Mouse (Mus musculus) heart, postnatal 4 days (tissue): ENCODE measurements around the gene Ezh1. TPM values are rescaled to one million over a fixed set of nuclear protein-coding genes. Genes with fewer than 3 reads are reported as not detected.
A peak's percentile ranks its signal among the peaks of the same experiment; 100 is the strongest.

Experiments
- DNase-seq: peaks from one replicate; pipeline ENCODE4 v3.0.0; 2021
- total RNA-seq, 2 experiments: library from RNA; stranded (reverse); gene quantifications; 2 replicates each; pipeline ENCODE4 v1.2.3; 2021

The Ezh1 gene
- total RNA-seq, 2 experiments from 2014 or later, result 14.7 to 15.0 TPM

GRCm38 (mm10) chr11:101180261-101180660 lies 46.0 kb downstream of the Ezh1 start:
- no peak for DNase-seq

DNA sequence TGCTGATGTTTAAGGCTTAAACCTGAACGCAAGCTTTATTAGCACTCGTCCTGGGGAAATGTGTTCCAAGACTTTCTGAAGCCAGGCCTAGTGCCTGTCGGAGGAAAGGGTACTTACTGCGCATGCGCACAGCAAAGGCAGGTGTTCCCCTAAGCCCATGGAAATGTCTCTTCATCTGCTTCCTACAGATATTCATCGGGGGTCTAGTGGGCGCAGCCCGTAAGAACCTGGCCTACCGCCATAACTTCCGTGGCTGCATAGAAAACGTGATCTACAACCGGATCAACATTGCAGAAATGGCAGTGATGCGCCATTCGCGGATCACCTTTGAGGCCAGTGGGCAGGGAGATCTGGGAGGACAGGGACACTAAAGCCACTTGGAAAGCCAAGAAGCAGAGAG lies 47.0 kb downstream of the Ezh1 start:
- no peak for DNase-seq

- DNase-seq, result no peak
Observed at GRCm38 (mm10) chr11:101178061-101179058, 47.9 kb downstream of the Ezh1 start.

DNA sequence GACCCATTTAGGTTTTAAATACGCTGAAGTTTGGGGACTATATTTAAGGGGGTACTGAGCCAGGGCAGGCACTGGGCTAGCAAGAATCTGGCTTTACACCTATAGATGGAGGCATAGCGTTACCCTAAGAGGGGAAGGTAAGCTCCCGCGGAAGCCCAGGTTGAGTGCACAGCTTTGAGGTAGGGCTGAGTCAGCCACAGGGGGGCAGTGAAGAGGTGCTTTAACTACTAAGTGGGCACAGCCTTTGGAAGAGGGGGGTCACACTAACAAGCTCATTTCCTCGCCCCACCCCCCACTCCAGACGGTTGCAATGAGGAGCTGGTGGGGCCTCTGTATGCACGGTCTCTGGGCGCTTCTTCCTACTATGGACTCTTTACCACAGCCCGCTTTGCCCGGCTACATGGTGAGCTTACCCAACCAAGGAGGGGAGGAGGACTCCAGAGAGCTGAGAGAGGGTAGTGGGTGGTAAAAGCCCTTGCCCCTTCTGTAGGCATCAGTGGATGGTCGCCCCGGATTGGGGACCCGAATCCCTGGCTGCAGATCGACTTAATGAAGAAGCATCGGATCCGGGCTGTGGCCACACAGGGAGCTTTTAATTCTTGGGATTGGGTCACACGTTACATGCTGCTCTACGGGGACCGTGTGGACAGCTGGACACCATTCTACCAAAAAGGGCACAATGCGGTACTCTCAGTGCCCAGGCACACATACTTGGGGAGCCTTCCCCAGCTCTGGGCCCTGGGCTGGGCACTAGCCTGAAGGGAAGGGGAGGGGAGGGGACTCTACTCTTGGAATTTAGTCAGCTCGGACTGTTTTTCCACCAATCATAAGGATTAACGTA lies 49.1 kb downstream of the Ezh1 start:
- peak; percentile 74 for DNase-seq

DNA sequence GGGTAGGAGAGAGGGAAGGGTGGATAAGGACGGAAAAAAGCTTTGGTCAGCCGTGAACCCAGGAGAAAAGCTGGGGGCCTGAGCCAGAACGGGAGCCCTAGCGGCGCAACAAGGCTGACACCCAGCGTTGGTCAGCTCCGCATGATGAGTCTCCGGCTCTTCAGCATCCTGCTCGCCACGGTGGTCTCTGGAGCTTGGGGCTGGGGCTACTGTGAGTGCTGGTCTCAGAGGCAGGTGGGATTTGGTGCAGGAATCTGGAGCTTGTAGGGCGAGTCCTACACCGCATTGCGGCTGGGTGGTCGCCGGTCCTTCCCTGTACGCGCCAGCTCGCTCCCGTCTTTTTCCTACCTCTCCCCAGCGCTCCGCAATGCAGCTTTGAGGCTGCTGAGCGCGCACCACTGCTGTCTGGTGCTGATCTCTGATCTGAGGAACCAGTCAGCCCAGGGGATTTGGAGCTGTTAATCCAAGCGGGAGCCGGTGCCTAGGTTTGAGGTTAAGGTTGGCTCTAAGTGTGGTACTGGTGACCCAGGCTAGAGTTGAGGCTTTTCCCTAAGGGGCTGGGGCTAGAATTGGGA lies 50.1 kb downstream of the Ezh1 start:
- DNase-seq, result peak; percentile 63

GRCm38 (mm10) chr11:101175636-101176116 lies 50.6 kb downstream of the Ezh1 start:
- no peak for DNase-seq

DNA sequence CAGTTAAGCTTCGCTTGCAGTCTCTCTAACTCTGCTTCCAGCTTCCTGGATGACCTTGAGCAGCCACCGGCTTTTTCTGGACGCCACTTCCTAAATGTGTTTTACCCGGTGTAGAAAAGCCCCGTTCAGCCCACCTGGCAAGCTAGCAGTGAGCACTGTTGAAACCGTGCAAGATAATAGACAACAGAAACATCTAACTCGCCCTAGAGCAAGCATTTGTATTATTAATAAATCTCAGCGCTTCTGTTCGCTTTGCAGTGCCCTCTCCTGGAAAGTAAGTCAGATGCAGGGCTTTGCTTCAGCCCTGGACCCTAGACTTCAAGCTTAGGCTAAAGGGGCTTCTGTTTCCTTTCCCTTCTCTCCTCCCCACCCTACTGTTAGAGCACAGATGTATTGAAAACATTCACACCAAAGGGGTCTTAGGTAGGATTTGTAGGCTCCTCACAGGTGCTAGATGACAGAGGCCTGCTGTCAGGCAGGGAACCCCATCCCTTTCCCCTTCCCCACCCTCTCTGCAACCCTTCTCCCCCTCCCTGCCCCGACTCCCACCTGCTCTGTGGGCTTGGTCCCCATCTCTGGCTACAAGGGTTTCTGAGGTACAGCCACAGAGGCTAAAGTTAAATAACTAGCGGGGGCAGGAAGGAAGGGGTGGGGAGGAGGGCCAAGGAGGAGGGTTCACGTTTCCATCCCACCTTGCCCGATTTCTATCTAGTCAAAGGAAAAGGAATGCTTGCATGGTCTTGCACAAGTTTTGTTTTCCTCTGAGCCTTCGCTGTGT lies 51.2 kb downstream of the Ezh1 start, which contains the start of gene Ccr10:
Ccr10 (minus strand) TSS at position 593 of the 778 bp plus-strand sequence.
- no peak for DNase-seq

- no peak for DNase-seq
Observed at GRCm38 (mm10) chr11:101174389-101174745, 51.9 kb downstream of the Ezh1 start.

DNA sequence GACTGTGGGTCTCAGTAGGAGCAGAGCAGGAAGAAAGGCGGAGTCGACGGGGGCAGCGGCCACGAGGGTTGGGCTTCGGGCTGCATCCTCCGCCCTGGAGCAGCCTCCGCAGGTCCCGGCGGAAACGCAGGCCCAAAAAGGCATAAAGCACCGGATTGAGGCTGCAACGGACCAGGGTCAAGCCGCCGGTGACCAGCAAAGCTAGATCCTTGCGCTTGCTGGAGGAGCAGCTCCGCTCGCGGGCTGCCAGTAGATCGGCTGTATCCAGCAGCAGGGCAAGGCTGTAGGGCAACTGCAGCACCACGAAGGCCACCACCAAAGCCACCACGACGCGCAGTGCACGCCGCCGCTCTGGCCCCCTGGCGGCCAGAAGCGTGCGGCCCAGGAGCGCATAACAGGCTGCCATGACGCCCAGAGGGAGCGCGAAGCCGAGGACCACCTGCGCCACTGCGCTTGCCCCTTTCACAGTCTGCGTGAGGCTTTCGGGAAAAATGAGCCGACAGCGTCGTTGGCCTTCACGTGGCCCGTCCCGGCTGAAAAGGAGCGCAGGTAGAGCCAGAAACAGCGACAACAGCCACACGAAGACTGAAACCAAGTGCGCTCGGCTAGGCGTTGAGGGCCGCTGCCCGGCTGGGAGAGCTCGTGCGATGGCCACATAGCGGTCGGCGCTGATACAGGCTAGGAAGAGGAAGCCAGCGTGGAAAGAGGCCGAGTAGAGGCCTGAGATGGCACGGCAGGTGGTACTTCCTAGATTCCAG lies 52.5 kb downstream of the Ezh1 start:
- DNase-seq, result peak; percentile 83

- peak; percentile 63 for DNase-seq
Observed at GRCm38 (mm10) chr11:101173112-101173511, 53.2 kb downstream of the Ezh1 start.

- DNase-seq, result no peak
Observed at GRCm38 (mm10) chr11:101172434-101172815, 53.8 kb downstream of the Ezh1 start.

DNA sequence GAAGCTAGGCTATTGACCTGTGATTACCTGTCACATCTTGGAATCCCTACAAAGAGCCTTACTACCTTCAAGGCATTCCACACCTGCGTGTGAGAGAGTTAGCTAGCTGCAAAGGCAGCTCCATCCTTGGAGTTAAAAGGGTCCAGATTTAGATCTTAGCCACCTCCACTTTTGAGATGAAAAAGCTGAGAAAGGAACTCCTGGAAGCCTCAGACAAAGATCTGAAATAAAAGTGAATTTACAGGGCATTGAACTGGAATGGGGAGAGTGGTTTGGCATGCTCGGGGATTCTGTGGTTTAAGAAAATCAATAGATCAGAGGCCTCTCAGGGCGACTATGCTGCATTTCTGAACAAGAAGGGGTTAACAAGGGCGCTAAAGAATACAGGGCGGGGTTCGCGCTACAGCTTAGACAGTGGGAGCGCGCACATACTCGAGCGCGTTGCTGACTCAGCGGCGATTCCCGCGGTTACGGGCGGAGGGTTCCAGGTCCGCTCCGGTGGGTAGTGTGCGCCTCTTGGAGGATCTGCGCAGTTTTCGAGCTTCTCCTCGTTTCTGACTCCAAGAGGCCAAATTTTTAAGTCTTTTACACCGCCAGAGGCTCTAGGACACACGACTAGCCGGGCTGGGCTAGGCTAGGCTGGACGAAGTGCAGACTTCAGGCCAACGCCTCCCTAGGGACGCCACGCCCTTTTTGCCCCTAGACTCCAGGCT lies 54.4 kb downstream of the Ezh1 start:
- peak; percentile 73 for DNase-seq

DNA sequence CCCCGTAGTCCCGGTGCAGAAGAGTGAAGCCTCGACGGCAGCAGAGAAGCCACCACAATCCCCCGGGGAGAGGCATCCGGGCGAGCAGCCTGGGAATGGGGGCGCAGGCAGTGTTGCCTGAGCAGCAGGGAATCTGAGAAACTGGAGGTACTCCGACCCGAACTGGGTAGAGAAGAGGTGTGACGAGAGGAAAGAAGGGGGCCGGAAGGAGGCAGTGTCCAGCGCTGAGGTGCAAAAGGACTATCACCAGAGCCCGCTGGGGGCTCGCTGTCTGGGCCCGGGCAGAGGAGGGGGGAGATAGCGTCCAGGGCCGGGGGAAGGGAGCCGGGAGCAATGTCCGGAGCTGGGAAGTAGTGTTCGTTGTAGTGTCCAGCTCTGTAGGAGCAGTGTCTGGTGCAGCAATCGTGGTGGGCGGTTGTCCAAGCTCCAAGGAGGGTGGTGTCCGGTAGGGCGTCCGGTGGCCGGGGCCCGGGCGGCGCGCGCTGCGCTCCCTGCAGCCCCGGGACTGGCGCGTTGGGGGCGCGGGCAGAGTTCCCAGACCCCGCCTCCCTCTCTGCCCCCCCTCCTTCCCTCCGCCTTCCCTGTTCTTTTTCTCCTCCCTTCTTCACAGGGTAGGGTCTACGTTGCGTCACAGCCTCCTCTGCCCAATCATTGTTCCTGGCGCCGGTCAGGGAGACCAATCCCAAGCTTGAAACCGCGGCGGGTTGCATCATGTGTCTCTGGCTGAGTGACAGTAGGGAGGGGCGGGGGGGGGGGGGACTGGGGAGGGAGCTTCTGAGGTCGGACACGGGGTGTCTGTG lies 55.3 kb downstream of the Ezh1 start, which contains the start of gene Plekhh3:
Plekhh3 (minus strand) TSS at position 541 of the 800 bp plus-strand sequence.
- DNase-seq, result peak; percentile 96

GRCm38 (mm10) chr11:101170354-101170810 lies 55.9 kb downstream of the Ezh1 start, which contains the start of gene Cntnap1:
TSS of gene Cntnap1 (plus strand) at chr11:101170523.
- DNase-seq, result peak; percentile 77

DNA sequence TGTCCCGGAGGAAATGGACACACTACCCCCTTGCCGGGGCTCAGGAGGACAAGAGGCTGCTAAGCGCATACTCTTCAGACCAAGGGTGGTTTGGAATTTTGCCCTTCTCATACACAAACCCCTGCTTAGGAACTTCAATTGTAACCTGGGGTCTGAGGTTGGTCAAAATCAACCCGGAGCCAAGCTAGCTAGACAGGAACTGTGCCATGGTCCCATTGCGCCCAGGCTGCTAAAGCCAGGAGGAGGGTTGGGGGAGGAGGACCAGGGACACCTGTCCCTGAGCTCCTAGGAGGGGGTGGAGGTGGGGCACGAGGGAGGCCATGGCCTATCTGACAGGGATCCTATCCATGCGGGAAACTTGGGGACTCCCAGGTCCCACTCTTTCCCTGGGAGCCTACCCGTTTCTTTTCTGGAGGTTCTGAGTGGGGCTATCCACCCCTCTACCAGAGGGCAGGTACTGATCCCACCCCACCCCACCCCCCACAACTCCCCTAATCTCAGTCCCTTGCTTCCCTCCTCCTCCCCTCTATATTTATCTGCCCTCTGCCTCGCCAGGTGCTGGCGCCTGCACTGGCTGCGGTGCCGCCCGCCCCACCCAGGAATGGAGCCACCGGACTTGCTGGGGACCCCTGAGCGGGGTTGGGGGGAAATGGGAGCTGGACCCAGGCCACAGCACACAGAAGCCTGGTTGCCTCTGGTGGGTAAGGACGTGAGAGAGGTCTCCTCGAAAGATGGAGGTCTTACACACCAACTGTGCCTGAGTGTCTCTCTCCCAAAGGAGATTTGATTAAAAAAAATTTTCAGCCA lies 56.8 kb downstream of the Ezh1 start:
- DNase-seq, result no peak

GRCm38 (mm10) chr11:101168301-101168980 lies 57.8 kb downstream of the Ezh1 start:
- DNase-seq, result no peak

- DNase-seq, result no peak
Observed at GRCm38 (mm10) chr11:101167963-101168300, 58.3 kb downstream of the Ezh1 start.
